Mouse (Mus musculus) hindbrain, embryonic 11.5 days (tissue): ENCODE measurements around the gene Ptpru. TPM values are rescaled to one million over a fixed set of nuclear protein-coding genes. Genes with fewer than 3 reads are reported as not detected.

ENCODE experiments used
- ATAC-seq: fragments of 200-750 bp; cut with Nextera tagmentation; 2 replicates; pipeline ENCODE4 v1.8.0; 2017; ENCODE audit warnings: mild to moderate bottlenecking, moderate TSS enrichment, moderate library complexity; ENCODE audit not compliant: low FRiP score
- DNase-seq: peaks from one replicate; pipeline ENCODE4 v3.0.0-alpha.2; 2015; ENCODE audit warnings: low spot score
- H3K27ac ChIP-seq: fragments of 300-500 bp; sonication (generic); 2 replicates; pipeline ENCODE4 v1.5.1; 2014; ENCODE audit warnings: mild to moderate bottlenecking, low read depth, low read length
- H3K27me3 ChIP-seq: fragments of 300-500 bp; sonication (generic); 2 replicates; pipeline ENCODE4 v1.6.1; 2014; ENCODE audit warnings: mild to moderate bottlenecking, low read length, moderate library complexity, mixed read lengths; ENCODE audit not compliant: control insufficient read depth, insufficient read depth
- H3K36me3 ChIP-seq: fragments of 300-500 bp; sonication (generic); 2 replicates; pipeline ENCODE4 v1.6.1; 2014; ENCODE audit warnings: mild to moderate bottlenecking, low read length, moderate library complexity, mixed read lengths; ENCODE audit not compliant: control insufficient read depth, insufficient read depth
- H3K4me1 ChIP-seq: fragments of 300-500 bp; sonication (generic); replicated peaks from 2 replicates; pipeline ENCODE4 v1.6.1; 2014; ENCODE audit warnings: low read length, mixed read lengths; ENCODE audit not compliant: control insufficient read depth, insufficient read depth
- H3K4me2 ChIP-seq: fragments of 300-500 bp; sonication (generic); replicated peaks from 2 replicates; pipeline ENCODE4 v1.6.1; 2014; ENCODE audit warnings: mild to moderate bottlenecking, low read depth, low read length
- H3K4me3 ChIP-seq: fragments of 300-500 bp; sonication (generic); 2 replicates; pipeline ENCODE4 v1.5.1; 2014; ENCODE audit warnings: low read depth, low read length
- H3K9ac ChIP-seq: fragments of 300-500 bp; sonication (generic); 2 replicates; pipeline ENCODE4 v1.6.1; 2014; ENCODE audit warnings: low read depth, low read length
- H3K9me3 ChIP-seq: fragments of 300-500 bp; sonication (generic); 2 replicates; pipeline ENCODE4 v1.6.1; 2016; ENCODE audit warnings: low read length; ENCODE audit not compliant: control insufficient read depth
- WGBS: fragments of 180-500 bp; shearing (Covaris S2); extraction: QIAGEN DNeasy Blood & Tissue Kit; methylation state at CpG from one replicate; pipeline ENCODE4 v1.1.7; 2014; 5-methylcytosine and 5-hydroxymethylcytosine counted together
- polyA plus RNA-seq: library from polyadenylated mRNA; unstranded; fragments of >200 nt; fragmentation: Nextera tagmentation; extraction: Ambion mirVana; gene quantifications from 2 replicates; pipeline ENCODE4 v1.2.1, GENCODE M21; 2014

Gene Ptpru
- polyA plus RNA-seq, 1 experiment from 2014 or later: 11.4 TPM

DNA sequence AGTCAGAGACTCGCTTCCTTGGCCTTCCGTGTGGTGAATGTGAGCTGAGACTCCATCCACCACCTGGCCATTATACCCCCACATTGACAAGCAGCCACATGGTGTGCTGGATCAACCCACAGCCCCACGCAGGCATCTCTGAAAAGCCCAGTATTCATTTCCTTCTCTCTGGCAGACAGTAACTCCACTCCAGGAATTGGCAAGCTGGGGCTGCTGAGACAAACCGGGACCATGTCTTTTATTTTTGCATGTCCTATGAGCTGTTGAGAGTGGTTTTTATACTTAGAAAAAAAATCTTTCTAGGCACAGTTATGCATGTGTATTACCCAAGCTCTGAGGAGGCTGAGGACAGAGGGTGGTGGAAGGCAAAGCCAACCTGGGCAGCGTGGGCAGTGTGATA lies 118.9 kb downstream of the Ptpru start:
- no peak for DNase-seq
- Histone ChIP-seq H3K27ac (no peak overlapping the region), H3K4me2 (no peak overlapping the region), H3K27me3 (no peaks in the 10 kb centered on the region), H3K36me3 (no peaks in the 10 kb centered on the region), H3K4me3 (no peak overlapping the region), H3K4me1 (no peaks in the 10 kb centered on the region), H3K9me3 (no peaks in the 10 kb centered on the region), H3K9ac (no peak overlapping the region)
- no peak for ATAC-seq
- 81% methylated on average over 5 of the region's 5 CpGs for WGBS

Other genes starting within 250 kb of the Ptpru start
- 44.2 and 45.6 TPM in 2 replicates for gene Mecr, start 5.2 kb upstream of the Ptpru start, polyA plus RNA-seq
- 128 and 132 TPM in 2 replicates for gene Srsf4, start 35.3 kb upstream of the Ptpru start, polyA plus RNA-seq
- 0.60 and 0.67 TPM in 2 replicates for gene Tmem200b, start 83.5 kb upstream of the Ptpru start, polyA plus RNA-seq
- gene Gm10300, start 236.4 kb upstream of the Ptpru start, polyA plus RNA-seq: 0.06 and 0.08 TPM in 2 replicates
- gene Epb41, start 237.0 kb upstream of the Ptpru start, polyA plus RNA-seq: 208 and 223 TPM in 2 replicates